Mouse (Mus musculus) stomach, postnatal 0 days (tissue): ENCODE measurements around the gene Ptchd4. TPM values are rescaled to one million over a fixed set of nuclear protein-coding genes. Genes with fewer than 3 reads are reported as not detected.

Experiments
- ATAC-seq: fragments of 200-750 bp; cut with Nextera tagmentation; 2 replicates; pipeline ENCODE4 v1.8.0; 2017; ENCODE audit not compliant: low FRiP score, low TSS enrichment
- DNase-seq: peaks from one replicate; pipeline ENCODE4 v3.0.0-alpha.2; 2016; ENCODE audit warnings: low spot score
- H3K27ac ChIP-seq: fragments of 300-500 bp; sonication (generic); replicated peaks from 2 replicates; pipeline ENCODE4 v1.5.1; 2014; ENCODE audit warnings: mild to moderate bottlenecking, control low read depth
- H3K27me3 ChIP-seq: fragments of 300-500 bp; sonication (generic); 2 replicates; pipeline ENCODE4 v1.6.1; 2014; ENCODE audit warnings: low read length; ENCODE audit not compliant: control insufficient read depth, insufficient read depth
- H3K36me3 ChIP-seq: fragments of 300-500 bp; sonication (generic); 2 replicates; pipeline ENCODE4 v1.6.1; 2014; ENCODE audit warnings: low read length, mixed read lengths; ENCODE audit not compliant: control insufficient read depth, insufficient read depth
- H3K4me1 ChIP-seq: fragments of 300-500 bp; sonication (generic); replicated peaks from 2 replicates; pipeline ENCODE4 v1.6.1; 2014; ENCODE audit warnings: antibody characterized with exemption; ENCODE audit not compliant: control insufficient read depth, insufficient read depth
- H3K4me2 ChIP-seq: fragments of 300-500 bp; sonication (generic); replicated peaks from 2 replicates; pipeline ENCODE4 v1.6.1; 2014; ENCODE audit warnings: low read depth, mild to moderate bottlenecking, control low read depth, moderate library complexity
- H3K4me3 ChIP-seq: fragments of 300-500 bp; sonication (generic); 2 replicates; pipeline ENCODE4 v1.5.1; 2014; ENCODE audit warnings: low read depth, low read length, control low read depth
- H3K9ac ChIP-seq: fragments of 300-500 bp; sonication (generic); 2 replicates; pipeline ENCODE4 v1.6.1; 2014; ENCODE audit warnings: mild to moderate bottlenecking, low read length, control low read depth, mixed read lengths
- H3K9me3 ChIP-seq: fragments of 300-500 bp; sonication (generic); 2 replicates; pipeline ENCODE4 v1.6.1; 2016; ENCODE audit warnings: low read length; ENCODE audit not compliant: control insufficient read depth
- CTCF ChIP-seq: IDR thresholded peaks from 2 replicates; pipeline ENCODE4 v1.5.1; 2016; ENCODE audit warnings: antibody characterized with exemption, low read depth, mild to moderate bottlenecking, moderate library complexity
- EP300 ChIP-seq: optimal IDR thresholded peaks from 2 replicates; pipeline ENCODE3; 2016; ENCODE audit warnings: antibody characterized with exemption
- WGBS: fragments of 180-500 bp; shearing (Covaris S2); extraction: QIAGEN DNeasy Blood & Tissue Kit; methylation state at CpG from one replicate; pipeline ENCODE4 v1.1.7; 2014; 5-methylcytosine and 5-hydroxymethylcytosine counted together
- polyA plus RNA-seq: library from polyadenylated mRNA; unstranded; fragments of >200 nt; fragmentation: Nextera tagmentation; extraction: Ambion mirVana; gene quantifications from 2 replicates; pipeline ENCODE4 v1.2.1, GENCODE M21; 2015

The Ptchd4 gene
- polyA plus RNA-seq, 1 experiment from 2014 or later = 0.12 TPM

- ATAC-seq (no peak), DNase-seq (no peak)
- H3K27me3 ChIP-seq = no peaks in the 10 kb centered on the region
- no peak overlapping the region for H3K27ac ChIP-seq
- TF ChIP-seq EP300 (no peak), CTCF (no peak)
- WGBS = 66% methylated on average over 9 of the region's 9 CpGs
- no peak overlapping the region for H3K9ac ChIP-seq
- H3K4me3 ChIP-seq = no peak overlapping the region
- no peaks in the 10 kb centered on the region for H3K4me1 ChIP-seq
- no peak overlapping the region for H3K4me2 ChIP-seq
- H3K9me3 ChIP-seq = no peaks in the 10 kb centered on the region
- no peaks in the 10 kb centered on the region for H3K36me3 ChIP-seq
Observed at GRCm38 (mm10) chr17:42509356-42510262, 193.9 kb downstream of the Ptchd4 start.

GRCm38 (mm10) chr17:42530147-42530546 is 214.4 kb downstream of the Ptchd4 start:
- Histone ChIP-seq H3K4me3 (no peak overlapping the region), H3K9ac (no peak overlapping the region), H3K4me1 (no peaks in the 10 kb centered on the region), H3K4me2 (no peak overlapping the region), H3K9me3 (no peaks in the 10 kb centered on the region), H3K36me3 (no peaks in the 10 kb centered on the region), H3K27ac (no peak overlapping the region), H3K27me3 (no peaks in the 10 kb centered on the region)
- no peak for DNase-seq
- TF ChIP-seq EP300 (no peak), CTCF (no peak)
- ATAC-seq = no peak
- 68% methylated on average over 5 of the region's 5 CpGs for WGBS

GRCm38 (mm10) chr17:42549578-42549977 is 233.8 kb downstream of the Ptchd4 start:
- no peak for TF ChIP-seq EP300
- no peak for TF ChIP-seq CTCF
- WGBS = 89% methylated on average over 2 of the region's 2 CpGs
- Histone ChIP-seq H3K4me2 (no peak overlapping the region), H3K27ac (no peak overlapping the region), H3K4me1 (no peaks in the 10 kb centered on the region), H3K9me3 (no peaks in the 10 kb centered on the region), H3K9ac (no peak overlapping the region), H3K4me3 (no peak overlapping the region), H3K27me3 (no peaks in the 10 kb centered on the region), H3K36me3 (no peaks in the 10 kb centered on the region)
- DNase-seq = no peak
- no peak for ATAC-seq
